Mouse (Mus musculus): ENCODE data around the gene Appl2. TPM values are rescaled to one million over a fixed set of nuclear protein-coding genes. Genes with fewer than 3 reads are reported as not detected.

The Appl2 gene
- polyA plus RNA-seq, 1 experiment from 2014 or later = 40.2 TPM

GRCm38 (mm10) chr10:83607111-83607510, 41.4 kb downstream of the Appl2 start:
- no peaks in the 10 kb centered on the region for H3K9me3 ChIP-seq (ENCODE audit: control insufficient read depth, low read length)
- no peak for ATAC-seq (ENCODE audit: low FRiP score, low TSS enrichment)
- H3K4me1 ChIP-seq (ENCODE audit: control insufficient read depth, insufficient read depth, low read length) = no peaks in the 10 kb centered on the region
- no peaks in the 10 kb centered on the region for H3K27me3 ChIP-seq (ENCODE audit: control insufficient read depth, insufficient read depth, low read length)
- no peak overlapping the region for H3K4me2 ChIP-seq (replicated peaks; ENCODE audit: low read depth, low read length)
- H3K36me3 ChIP-seq (ENCODE audit: control insufficient read depth, insufficient read depth, low read length) = peaks cover 54% of the 10 kb centered on the region
- H3K9ac ChIP-seq (ENCODE audit: low read depth, low read length) = no peak overlapping the region
- H3K4me3 ChIP-seq (ENCODE audit: low read length) = no peak overlapping the region
- WGBS = 95% methylated on average over 3 of the region's 3 CpGs
- H3K27ac ChIP-seq (ENCODE audit: low read depth, low read length) = no peak overlapping the region

GRCm38 (mm10) chr10:83605637-83606183, 42.8 kb downstream of the Appl2 start:
- no peak overlapping the region for H3K27ac ChIP-seq (ENCODE audit: low read depth, low read length)
- H3K4me3 ChIP-seq (ENCODE audit: low read length) = no peak overlapping the region
- peaks cover 66% of the 10 kb centered on the region for H3K36me3 ChIP-seq (ENCODE audit: control insufficient read depth, insufficient read depth, low read length)
- H3K4me2 ChIP-seq (replicated peaks; ENCODE audit: low read depth, low read length) = no peak overlapping the region
- ATAC-seq (ENCODE audit: low FRiP score, low TSS enrichment) = no peak
- H3K9me3 ChIP-seq (ENCODE audit: control insufficient read depth, low read length) = no peaks in the 10 kb centered on the region
- WGBS = 60% methylated on average over 8 of the region's 8 CpGs
- no peaks in the 10 kb centered on the region for H3K4me1 ChIP-seq (ENCODE audit: control insufficient read depth, insufficient read depth, low read length)
- H3K27me3 ChIP-seq (ENCODE audit: control insufficient read depth, insufficient read depth, low read length) = no peaks in the 10 kb centered on the region
- H3K9ac ChIP-seq (ENCODE audit: low read depth, low read length) = no peak overlapping the region

GRCm38 (mm10) chr10:83603956-83604564, 44.5 kb downstream of the Appl2 start:
- H3K36me3 ChIP-seq (ENCODE audit: control insufficient read depth, insufficient read depth, low read length) = peaks cover 68% of the 10 kb centered on the region
- H3K4me1 ChIP-seq (ENCODE audit: control insufficient read depth, insufficient read depth, low read length) = no peaks in the 10 kb centered on the region
- no peak overlapping the region for H3K4me3 ChIP-seq (ENCODE audit: low read length)
- H3K9ac ChIP-seq (ENCODE audit: low read depth, low read length) = no peak overlapping the region
- 96% methylated on average over 10 of the region's 10 CpGs for WGBS
- H3K27ac ChIP-seq (ENCODE audit: low read depth, low read length) = no peak overlapping the region
- H3K4me2 ChIP-seq (replicated peaks; ENCODE audit: low read depth, low read length) = no peak overlapping the region
- no peak for ATAC-seq (ENCODE audit: low FRiP score, low TSS enrichment)
- no peaks in the 10 kb centered on the region for H3K9me3 ChIP-seq (ENCODE audit: control insufficient read depth, low read length)
- H3K27me3 ChIP-seq (ENCODE audit: control insufficient read depth, insufficient read depth, low read length) = no peaks in the 10 kb centered on the region

GRCm38 (mm10) chr10:83600650-83601049, 47.9 kb downstream of the Appl2 start:
- ATAC-seq (ENCODE audit: low FRiP score, low TSS enrichment) = no peak
- no peaks in the 10 kb centered on the region for H3K4me1 ChIP-seq (ENCODE audit: control insufficient read depth, insufficient read depth, low read length)
- H3K9ac ChIP-seq (ENCODE audit: low read depth, low read length) = no peak overlapping the region
- no peaks in the 10 kb centered on the region for H3K9me3 ChIP-seq (ENCODE audit: control insufficient read depth, low read length)
- H3K4me3 ChIP-seq (ENCODE audit: low read length) = no peak overlapping the region
- H3K27ac ChIP-seq (ENCODE audit: low read depth, low read length) = no peak overlapping the region
- no peaks in the 10 kb centered on the region for H3K27me3 ChIP-seq (ENCODE audit: control insufficient read depth, insufficient read depth, low read length)
- WGBS = 74% methylated on average over 11 of the region's 11 CpGs
- no peak overlapping the region for H3K4me2 ChIP-seq (replicated peaks; ENCODE audit: low read depth, low read length)
- peaks cover 58% of the 10 kb centered on the region for H3K36me3 ChIP-seq (ENCODE audit: control insufficient read depth, insufficient read depth, low read length)

- H3K9me3 ChIP-seq (ENCODE audit: control insufficient read depth, low read length) = no peaks in the 10 kb centered on the region
- H3K27ac ChIP-seq (ENCODE audit: low read depth, low read length) = no peak overlapping the region
- ATAC-seq (ENCODE audit: low FRiP score, low TSS enrichment) = no peak
- no peak overlapping the region for H3K4me3 ChIP-seq (ENCODE audit: low read length)
- no peak overlapping the region for H3K9ac ChIP-seq (ENCODE audit: low read depth, low read length)
- H3K27me3 ChIP-seq (ENCODE audit: control insufficient read depth, insufficient read depth, low read length) = no peaks in the 10 kb centered on the region
- no peaks in the 10 kb centered on the region for H3K4me1 ChIP-seq (ENCODE audit: control insufficient read depth, insufficient read depth, low read length)
- no peak overlapping the region for H3K4me2 ChIP-seq (replicated peaks; ENCODE audit: low read depth, low read length)
- 91% methylated on average over 5 of the region's 5 CpGs for WGBS
- peaks cover 70% of the 10 kb centered on the region for H3K36me3 ChIP-seq (ENCODE audit: control insufficient read depth, insufficient read depth, low read length)
These were observed 54.0 kb downstream of the Appl2 start for GRCm38 (mm10) chr10:83594526-83594925.

- no peak overlapping the region for H3K4me2 ChIP-seq (replicated peaks; ENCODE audit: low read depth, low read length)
- WGBS = 90% methylated on average over 7 of the region's 7 CpGs
- peaks cover 78% of the 10 kb centered on the region for H3K36me3 ChIP-seq (ENCODE audit: control insufficient read depth, insufficient read depth, low read length)
- no peak for ATAC-seq (ENCODE audit: low FRiP score, low TSS enrichment)
- H3K4me3 ChIP-seq (ENCODE audit: low read length) = no peak overlapping the region
- no peak overlapping the region for H3K27ac ChIP-seq (ENCODE audit: low read depth, low read length)
- no peak overlapping the region for H3K9ac ChIP-seq (ENCODE audit: low read depth, low read length)
- no peaks in the 10 kb centered on the region for H3K4me1 ChIP-seq (ENCODE audit: control insufficient read depth, insufficient read depth, low read length)
- H3K27me3 ChIP-seq (ENCODE audit: control insufficient read depth, insufficient read depth, low read length) = no peaks in the 10 kb centered on the region
- H3K9me3 ChIP-seq (ENCODE audit: control insufficient read depth, low read length) = no peaks in the 10 kb centered on the region
These were observed 55.9 kb downstream of the Appl2 start for GRCm38 (mm10) chr10:83592616-83593015.

GRCm38 (mm10) chr10:83590801-83591200, 57.7 kb downstream of the Appl2 start:
- WGBS = 87% methylated on average over 6 of the region's 6 CpGs
- Histone ChIP-seq H3K27ac (ENCODE audit: low read depth, low read length) (no peak overlapping the region), H3K4me3 (ENCODE audit: low read length) (no peak overlapping the region), H3K36me3 (ENCODE audit: control insufficient read depth, insufficient read depth, low read length) (peaks cover 87% of the 10 kb centered on the region), H3K4me1 (ENCODE audit: control insufficient read depth, insufficient read depth, low read length) (no peaks in the 10 kb centered on the region), H3K4me2 (replicated peaks; ENCODE audit: low read depth, low read length) (no peak overlapping the region), H3K27me3 (ENCODE audit: control insufficient read depth, insufficient read depth, low read length) (no peaks in the 10 kb centered on the region), H3K9me3 (ENCODE audit: control insufficient read depth, low read length) (no peaks in the 10 kb centered on the region), H3K9ac (ENCODE audit: low read depth, low read length) (no peak overlapping the region)
- no peak for ATAC-seq (ENCODE audit: low FRiP score, low TSS enrichment)

GRCm38 (mm10) chr10:83565449-83566441, 82.8 kb downstream of the Appl2 start:
- peaks cover 79% of the 10 kb centered on the region for H3K36me3 ChIP-seq (ENCODE audit: control insufficient read depth, insufficient read depth, low read length)
- ATAC-seq (ENCODE audit: low FRiP score, low TSS enrichment) = no peak
- H3K4me1 ChIP-seq (ENCODE audit: control insufficient read depth, insufficient read depth, low read length) = no peaks in the 10 kb centered on the region
- no peaks in the 10 kb centered on the region for H3K9me3 ChIP-seq (ENCODE audit: control insufficient read depth, low read length)
- no peaks in the 10 kb centered on the region for H3K27me3 ChIP-seq (ENCODE audit: control insufficient read depth, insufficient read depth, low read length)
- no peak overlapping the region for H3K9ac ChIP-seq (ENCODE audit: low read depth, low read length)
- no peak overlapping the region for H3K27ac ChIP-seq (ENCODE audit: low read depth, low read length)
- no peak overlapping the region for H3K4me3 ChIP-seq (ENCODE audit: low read length)
- H3K4me2 ChIP-seq (replicated peaks; ENCODE audit: low read depth, low read length) = no peak overlapping the region
- 93% methylated on average over 7 of the region's 7 CpGs for WGBS

GRCm38 (mm10) chr10:83563005-83563404, 85.5 kb downstream of the Appl2 start:
- ATAC-seq (ENCODE audit: low FRiP score, low TSS enrichment) = no peak
- Histone ChIP-seq H3K4me3 (ENCODE audit: low read length) (no peak overlapping the region), H3K9me3 (ENCODE audit: control insufficient read depth, low read length) (no peaks in the 10 kb centered on the region), H3K4me2 (replicated peaks; ENCODE audit: low read depth, low read length) (no peak overlapping the region), H3K4me1 (ENCODE audit: control insufficient read depth, insufficient read depth, low read length) (no peaks in the 10 kb centered on the region), H3K27me3 (ENCODE audit: control insufficient read depth, insufficient read depth, low read length) (no peaks in the 10 kb centered on the region), H3K36me3 (ENCODE audit: control insufficient read depth, insufficient read depth, low read length) (peaks cover 84% of the 10 kb centered on the region), H3K9ac (ENCODE audit: low read depth, low read length) (no peak overlapping the region), H3K27ac (ENCODE audit: low read depth, low read length) (no peak overlapping the region)
